Mouse (Mus musculus) lung, postnatal 0 days (tissue): ENCODE results near the gene Gdpd3.

ENCODE experiments used
- CTCF ChIP-seq: IDR thresholded peaks from 2 replicates; pipeline ENCODE4 v1.5.1; 2016; ENCODE audit warnings: antibody characterized with exemption, mild to moderate bottlenecking
- EP300 ChIP-seq: IDR thresholded peaks from 2 replicates; pipeline ENCODE4 v1.6.1; 2016; ENCODE audit warnings: antibody characterized with exemption, mild to moderate bottlenecking, control low read depth

DNA sequence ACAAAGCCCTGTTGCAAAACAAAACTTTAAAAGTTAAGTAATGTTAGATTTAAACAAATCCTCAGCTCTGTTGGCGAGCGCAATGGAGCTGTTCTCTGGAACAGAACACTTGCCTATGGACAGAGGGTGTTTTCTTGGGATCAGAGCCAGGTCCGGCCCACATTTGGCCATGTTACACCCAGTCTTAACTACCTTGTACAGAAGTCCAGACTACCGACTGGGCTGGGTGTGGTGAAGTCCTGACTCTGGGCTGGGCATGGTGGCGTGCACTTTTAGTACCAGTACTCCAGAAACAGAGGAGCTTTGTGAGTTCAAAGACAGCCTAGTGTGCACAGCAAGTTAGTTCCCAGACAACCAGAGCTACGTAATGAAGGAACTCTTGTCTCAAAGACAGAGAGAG, 40.8 kb downstream of the Gdpd3 start:
- TF ChIP-seq EP300 (no peak), CTCF (no peak)
